Mouse (Mus musculus) urinary bladder, postnatal 4 days (tissue): ENCODE data around the gene Trpm2.
"Not testable (repeated sequence)": the region's sequence is repeated elsewhere in the genome, so short reads cannot be mapped to it uniquely, and the experiment has no call there.

ENCODE experiments used
- DNase-seq, 2 experiments: peaks; one replicate each; pipeline ENCODE4 v3.0.0; 2021 to 2022; ENCODE audit warnings: low spot score in 2 of 2

The Trpm2 gene

DNA sequence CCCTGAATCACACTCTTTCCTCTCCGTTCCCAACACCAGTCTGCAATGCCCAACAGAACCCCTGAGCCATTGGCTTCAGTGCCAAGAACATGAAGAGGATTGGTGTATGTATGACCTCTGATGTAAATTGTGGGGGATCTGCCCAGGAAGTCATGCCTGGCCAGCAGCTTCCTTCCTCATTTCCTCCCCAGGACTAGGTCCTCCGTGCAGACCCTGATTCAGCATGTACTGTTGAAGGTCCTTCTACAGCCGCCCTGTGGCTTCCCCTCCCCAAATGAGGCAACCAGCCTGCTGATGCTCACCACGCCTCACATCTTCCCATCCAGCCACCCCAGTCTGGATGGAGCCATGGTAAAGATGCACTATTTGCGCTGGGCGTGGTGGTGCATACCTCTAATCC lies at the start of gene Trpm2:
Trpm2 (minus strand) TSS at position 83 of the 400 bp plus-strand sequence.
- DNase-seq: no peak

DNA sequence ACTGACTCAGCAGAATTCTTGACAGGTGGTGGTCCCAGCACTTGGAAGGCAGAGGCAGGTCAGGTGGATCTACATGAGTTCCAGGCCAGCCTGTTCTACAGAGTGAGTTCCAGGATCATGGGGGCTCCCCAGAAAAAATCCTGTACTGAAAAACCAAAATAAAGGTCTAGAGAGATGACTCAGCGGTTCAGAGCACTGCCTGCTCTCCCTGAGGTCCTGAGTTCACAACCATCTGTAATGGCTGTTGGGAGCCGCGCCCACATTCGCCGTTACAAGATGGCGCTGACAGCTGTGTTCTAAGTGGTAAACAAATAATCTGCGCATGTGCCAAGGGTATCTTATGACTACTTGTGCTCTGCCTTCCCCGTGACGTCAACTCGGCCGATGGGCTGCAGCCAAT lies 49.6 kb upstream of the Trpm2 start:
- DNase-seq: not testable (repeated sequence)

DNA sequence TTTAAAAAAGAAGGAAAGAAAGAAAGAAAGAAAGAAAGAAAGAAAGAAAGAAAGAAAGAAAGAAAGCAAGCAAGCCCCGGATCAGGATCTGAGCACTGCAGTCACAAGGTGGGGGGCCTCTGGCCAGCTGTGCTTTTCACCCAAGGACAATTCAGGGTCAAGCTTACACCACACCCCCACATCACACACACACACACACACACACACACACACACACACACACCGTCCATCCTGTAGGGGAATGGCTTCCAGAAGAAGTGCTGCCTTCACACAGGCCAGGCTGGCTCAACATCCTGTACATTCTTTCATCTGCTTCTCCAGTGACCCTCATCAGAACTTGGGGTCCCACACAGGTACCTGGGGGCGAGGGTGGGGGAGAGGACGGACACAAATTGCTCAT lies 48.9 kb upstream of the Trpm2 start:
- DNase-seq: no peak

DNA sequence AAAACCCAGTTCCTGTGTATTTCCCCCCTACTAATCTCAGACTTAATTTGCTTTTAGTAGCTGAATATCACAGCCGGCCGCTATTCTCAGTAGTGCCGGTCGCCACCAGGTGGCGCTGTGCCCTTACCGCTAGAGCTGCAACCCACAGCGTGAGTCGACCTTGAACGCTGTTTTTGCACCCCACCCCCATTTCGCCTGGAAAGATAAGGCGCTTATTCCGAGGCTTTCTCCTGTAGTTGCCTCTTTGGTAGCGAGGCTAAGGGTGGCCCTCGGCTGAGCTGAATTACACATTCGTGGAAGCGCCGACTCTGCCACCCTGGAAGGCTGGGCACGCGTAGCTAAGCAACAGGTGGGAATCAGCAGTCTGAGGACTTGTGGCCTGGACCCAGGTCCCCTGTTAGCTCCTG lies 48.4 kb upstream of the Trpm2 start:
- DNase-seq: peak; percentile 58 to 84

DNA sequence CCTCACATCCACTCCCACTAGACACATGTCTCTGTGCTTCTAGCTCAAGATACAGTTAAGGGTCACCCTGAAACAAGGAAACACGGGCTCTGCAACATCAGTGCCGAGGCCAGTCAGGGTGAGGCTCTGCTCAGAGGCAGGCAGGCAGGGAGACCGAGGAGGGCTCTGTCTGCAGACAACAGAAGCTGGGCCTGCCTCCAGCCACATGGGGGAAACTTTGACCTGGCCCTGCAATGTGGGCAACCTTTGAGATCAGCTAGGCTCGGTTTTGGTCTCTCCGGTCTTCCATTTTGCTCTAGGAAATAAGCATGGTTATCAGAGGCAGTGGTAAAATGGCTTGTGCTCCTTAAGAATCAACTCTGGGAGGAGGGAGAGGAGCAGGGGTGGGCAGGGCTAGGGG lies 46.0 kb upstream of the Trpm2 start:
- DNase-seq: no peak

DNA sequence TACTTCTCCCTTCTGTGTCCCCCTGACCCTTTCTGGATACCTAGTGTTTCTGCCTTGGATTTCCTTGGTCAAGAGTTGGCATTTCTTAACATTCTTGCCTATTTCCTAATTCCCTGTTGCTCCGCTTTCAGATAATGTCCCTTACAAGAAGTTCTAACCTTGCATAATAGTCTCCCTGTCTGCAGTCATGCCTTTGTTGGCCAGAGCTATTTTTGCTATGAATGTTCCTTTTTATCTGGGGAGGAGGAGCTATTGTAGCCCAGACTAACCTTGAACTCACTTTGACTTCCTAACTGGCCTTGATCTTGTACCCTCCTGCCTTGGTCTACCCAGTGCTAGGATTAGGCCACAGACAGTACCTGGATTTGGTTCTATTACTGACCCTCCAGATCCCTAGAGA lies 45.1 kb upstream of the Trpm2 start:
- no peak for DNase-seq

DNA sequence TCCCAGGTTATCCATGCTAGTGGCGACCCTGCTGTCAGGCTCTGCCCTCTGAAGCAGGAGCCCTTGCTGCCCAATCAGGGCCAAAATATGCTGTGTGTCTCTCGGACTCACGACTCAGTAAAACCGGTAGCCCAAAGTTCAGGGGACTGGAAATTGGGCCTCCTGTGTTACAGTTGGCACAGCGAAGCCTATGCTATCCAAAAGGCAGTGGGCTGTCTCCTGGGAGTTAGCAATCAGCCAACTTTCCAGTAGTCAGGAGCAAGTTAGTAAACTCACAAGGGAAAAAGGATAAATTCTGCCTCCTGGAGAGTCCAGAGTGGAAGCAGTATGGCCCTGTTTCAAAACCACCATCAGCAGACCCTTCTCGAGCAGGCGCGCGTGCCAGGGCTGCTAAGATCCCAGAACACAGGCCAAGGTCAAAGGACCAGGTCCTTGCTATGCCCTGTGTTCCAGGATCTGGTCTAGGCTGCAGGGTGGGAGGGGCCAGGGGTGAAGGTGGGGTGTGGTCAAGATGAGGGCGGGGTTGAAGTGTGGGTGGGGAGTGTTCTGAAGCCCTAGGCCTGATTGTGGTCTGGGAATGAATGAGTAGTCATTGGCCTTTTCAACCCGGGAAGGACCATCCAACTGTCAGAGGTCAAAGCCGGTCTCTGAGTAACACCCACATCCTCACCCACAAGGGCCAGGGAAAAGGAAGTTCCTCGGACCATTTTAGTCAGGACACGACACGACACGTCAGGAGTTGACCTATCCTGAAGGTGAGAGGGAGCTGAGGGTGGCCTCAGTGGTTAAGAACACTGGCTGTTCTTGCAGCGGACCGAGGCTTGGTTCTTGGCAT lies 42.5 kb upstream of the Trpm2 start:
- no peak for DNase-seq

DNA sequence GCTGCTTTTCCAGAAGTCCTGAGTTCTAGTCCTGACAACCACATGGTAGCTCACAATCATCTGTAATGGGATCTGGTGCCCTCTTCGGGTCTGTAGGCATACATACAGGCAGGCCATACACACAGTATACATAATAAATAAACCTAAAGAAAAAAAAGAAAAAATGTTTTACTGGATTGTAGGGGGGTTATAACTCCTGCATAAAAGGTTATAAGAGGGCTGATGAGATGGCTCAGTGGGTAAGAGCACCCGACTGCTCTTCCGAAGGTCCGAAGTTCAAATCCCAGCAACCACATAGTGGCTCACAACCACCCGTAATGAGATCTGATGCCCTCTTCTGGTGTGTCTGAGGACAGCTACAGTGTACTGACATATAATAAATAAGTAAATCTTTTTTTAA lies 40.8 kb upstream of the Trpm2 start:
- DNase-seq: not testable (repeated sequence)

DNA sequence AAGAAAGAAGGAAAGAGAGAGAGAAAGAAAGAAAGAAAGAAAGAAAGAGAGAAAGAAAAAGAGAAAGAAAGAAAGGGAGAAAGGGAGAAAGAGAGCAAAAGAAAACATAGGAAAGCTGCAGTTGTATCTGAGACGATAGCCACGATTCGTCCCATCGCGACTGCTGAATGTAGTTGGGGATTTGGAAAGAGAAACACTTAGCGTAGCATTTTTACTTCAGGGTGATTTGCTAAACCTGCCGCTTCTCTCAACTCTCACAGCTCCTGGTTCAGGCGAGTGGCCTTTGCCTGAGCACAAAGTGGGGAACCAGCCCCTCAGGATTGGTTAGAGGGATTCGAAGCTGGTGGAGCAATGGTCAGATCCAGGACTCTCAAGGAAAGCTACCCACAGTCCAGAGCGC lies 40.0 kb upstream of the Trpm2 start:
- no peak for DNase-seq

DNA sequence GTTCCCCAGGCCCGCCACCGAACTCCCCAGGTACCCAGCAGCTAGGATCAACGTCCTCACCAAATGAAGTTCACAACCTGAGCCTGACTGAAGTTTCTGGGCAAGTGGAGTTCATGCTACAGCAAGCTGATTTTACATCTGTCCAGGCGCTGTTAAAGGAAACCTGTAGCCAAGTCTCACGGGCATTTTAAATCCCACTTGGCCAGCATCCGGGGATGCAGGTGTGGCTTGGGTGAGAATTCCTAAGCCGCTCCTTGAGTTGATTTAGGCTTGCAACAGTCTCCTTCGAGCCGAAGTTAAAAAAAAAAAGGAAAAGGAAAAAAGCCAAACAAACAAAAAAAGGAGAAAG lies 39.6 kb upstream of the Trpm2 start, which contains the start of gene Pfkl:
Pfkl (minus strand) TSS at position 139 of the 349 bp plus-strand sequence.
- no peak for DNase-seq

DNA sequence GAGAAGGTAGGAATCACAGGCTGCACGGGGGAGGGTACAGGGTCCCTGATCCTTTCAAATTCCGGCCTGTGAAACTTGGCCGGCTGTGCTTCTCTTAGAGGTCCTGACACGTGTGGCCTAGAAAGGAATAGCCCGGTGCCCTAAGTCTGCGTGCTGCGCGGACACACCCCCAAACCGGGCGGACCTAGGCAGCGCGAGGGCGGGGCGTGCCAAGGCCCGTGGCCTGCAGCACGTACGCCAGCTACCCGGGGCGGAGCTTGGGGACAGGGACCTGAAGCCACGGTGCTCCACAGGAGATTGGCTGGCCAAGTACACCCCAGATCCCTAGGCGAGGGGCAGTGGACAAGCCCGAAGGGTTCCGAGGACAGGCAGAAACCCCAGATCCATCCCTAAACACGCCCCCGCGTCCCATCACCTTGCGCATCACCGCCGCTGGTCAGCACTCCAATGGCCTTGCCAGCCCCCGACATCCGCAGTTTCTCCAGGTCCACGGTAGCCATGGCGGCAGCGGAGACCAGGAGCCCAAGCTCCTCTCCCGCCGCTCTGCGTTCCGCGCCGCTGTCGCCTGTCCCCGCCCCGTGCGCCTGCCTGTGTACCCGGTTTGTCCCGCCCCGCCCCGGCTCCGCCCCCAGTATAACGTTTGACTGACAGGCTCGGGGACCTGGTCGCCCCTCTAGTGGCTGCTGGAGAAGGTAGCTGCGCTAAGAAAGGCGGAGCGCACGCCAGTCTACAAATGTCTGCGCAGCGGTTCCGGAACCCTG lies 39.0 kb upstream of the Trpm2 start:
- DNase-seq: peak; percentile 91 to 96

DNA sequence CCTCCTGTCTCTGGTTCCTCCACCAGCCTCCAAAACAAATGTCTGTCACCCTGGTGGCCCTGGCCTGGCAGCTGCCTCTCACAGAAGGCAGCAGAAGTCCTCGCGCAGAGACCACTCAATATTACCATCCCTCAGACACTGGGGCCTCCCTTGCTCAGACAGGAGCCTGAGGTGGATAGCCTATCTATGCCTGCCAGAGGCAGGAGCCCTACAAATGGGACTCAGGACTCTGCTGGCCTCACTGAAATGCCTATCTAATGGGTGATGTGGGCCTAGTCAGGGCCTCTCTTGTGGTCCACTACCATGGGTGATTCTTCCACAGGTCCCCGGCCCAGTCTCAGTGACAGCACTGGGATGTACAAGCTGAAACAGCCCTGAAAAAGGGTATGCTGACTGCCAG lies 37.8 kb upstream of the Trpm2 start:
- no peak for DNase-seq

DNA sequence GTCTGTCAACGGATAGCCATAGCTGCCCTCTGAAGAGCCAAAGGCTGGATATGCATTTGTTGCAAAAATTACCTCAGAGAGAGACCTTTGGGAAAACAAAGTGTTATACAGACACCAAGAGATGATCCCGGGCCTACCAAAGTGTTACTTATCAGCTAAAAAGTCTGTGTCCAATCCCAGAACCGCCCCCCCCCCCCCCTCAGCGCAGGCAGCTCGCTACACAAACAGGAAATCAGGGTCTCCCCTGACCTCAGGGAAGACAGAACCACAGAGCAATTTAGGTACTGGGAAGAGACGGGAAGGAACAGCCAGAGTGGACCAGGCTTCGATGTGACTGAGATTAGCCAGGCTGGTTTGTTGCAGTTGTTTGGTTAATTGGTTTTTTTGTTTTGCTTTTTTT lies 36.8 kb upstream of the Trpm2 start:
- DNase-seq: no peak

DNA sequence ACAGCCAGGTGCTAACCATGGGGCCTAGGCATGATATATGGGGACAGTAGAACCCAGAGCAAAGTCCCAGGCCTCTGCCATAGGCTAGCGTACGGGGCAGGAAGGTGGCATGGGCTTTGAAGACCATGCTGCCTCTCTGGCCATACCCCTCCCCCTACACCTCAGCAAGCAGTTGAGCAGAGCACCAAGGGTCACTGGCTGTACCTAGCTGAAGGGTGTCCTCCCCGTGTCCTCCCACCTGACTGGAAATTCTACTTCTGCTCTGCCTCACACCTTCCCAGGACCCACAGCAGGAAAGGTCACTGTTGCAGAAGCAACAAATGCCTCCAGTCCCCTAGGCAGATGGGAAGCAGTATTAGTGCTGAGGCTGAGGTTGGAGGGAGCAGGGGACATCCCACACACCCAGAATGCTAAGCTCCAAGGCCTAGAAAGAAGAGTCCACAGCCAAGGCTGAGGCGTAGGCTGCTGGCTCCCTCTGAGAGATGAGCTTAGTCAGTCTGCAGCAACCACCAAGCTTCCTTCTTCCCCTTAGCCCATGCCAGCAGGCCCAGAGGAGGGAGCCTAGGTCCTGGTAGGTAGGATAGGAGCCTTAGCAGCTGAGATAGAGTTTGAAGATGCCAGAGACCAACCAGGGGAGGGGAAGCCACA lies 35.6 kb upstream of the Trpm2 start:
- DNase-seq: no peak

DNA sequence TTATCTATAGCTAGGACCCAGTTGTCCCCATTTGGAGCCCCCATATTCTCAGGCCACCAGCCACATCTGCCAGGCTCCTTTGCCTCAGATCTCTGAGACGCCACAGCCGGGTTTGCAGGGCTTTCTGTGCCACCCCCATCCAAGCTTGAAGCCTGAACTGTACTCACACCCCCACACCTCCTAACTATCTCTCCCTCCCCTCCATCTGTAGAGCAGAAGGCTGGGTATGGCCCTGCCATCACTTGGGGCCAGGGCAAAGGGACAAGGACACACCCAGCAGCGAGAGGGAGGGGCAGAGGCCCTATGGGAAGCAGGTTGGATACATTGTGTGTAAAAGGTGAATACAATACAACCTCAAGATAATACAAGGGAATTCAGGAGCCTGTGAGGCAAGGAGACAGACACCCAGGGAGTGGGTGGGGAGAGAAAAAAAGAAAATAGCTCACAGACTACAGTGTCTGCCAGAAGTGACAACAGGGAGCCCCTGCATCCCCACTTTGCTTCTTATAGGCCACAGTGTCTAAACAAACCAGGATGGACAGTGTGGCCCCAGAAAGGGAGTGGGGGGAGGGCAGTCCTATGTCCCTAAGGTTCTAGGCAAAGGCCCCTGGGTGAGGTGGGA lies 34.2 kb upstream of the Trpm2 start:
- no peak for DNase-seq

DNA sequence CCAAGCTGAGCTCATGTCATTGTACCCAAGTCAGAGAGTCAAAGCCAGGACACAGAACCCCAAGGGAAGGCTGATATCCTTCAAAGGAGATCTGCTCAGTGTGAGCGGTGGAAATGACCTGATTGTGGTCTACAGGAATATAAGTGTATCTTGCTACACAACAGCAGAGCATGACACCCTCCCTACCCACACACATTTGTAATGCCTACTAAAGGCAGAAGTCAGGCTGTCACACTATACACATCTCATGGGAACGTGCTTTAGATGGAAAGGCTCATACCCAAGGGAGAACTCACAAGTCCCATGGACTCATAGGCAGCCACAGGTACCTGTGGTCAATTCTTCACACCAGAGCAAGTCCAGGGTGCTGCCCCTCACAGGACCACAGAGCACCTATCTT lies 32.0 kb upstream of the Trpm2 start:
- DNase-seq: no peak

DNA sequence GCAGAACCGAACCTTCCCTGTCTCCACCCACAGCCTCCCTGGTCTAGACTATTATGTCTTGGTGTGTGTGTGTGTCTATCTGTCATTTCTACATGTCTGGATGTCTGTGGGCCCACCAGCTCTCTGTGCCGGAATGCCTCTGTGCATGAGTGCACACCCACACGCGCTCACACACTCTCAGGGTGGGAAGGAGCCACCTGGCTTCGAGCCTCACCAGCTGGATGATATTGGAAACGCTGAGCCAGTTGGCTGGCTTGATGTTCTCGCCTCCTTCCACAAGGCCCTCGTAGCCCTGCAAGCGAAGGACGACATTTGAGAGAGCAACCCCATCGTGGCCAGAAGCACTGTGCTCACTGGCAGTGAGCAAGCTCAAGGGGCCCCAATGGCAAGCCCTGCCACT lies 31.4 kb upstream of the Trpm2 start:
- DNase-seq: no peak

DNA sequence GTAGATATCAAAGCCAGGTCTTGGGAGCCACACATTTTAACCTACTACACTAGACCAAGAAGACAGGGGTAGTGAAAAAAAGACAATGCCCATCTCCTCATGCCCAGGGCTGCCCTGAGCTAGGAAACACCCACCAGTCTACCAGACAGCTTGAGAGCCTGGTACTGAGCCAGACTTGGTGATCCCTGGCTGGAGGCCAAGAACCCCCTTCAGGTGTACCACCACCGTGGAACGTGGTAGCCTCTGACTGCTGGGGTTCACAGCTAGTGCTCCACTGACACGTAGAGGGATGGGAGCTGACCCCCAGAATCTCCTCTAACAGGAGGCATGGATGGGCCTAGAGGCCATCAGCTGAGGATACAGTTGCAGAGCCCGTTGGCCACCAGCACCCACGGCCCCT lies 29.8 kb upstream of the Trpm2 start:
- DNase-seq: no peak

DNA sequence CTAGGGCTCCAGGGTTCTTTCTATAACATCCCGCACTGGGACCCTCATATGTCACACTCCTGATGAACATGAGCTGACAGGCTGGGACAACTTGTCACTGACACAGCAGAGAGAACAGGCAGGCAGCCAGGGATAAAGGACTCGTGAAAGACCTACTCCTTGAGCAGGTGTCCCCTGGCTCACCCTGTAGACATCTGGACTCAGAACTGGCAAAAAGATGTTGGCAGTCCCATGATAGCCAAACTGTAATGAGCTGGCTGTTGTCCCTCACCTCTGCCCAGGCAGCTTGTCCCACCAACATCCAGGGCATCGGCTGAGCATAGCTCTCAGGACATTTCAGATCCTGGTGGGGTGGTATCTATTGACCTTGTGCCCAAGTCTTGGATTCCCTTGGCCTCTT lies 25.3 kb upstream of the Trpm2 start:
- no peak for DNase-seq

DNA sequence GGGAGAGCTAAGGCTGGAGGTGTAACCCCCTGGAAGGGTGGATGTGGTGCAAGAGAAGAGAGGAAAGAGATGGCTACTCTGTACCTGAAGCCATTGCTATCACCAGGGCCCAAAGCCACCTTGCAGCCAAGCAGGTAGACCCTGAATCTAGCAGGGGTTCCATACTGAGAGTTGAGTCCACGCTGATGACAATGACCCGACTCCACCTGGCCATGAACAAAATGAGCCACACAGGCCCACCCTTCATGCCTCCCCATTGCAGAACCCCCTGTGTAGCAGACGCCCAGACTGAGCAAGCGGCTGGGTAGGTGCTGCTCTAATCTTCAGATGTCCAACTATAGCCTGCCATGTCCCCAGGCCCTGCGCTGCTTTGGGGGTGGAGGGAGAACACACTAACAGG lies 15.4 kb upstream of the Trpm2 start:
- no peak for DNase-seq

DNA sequence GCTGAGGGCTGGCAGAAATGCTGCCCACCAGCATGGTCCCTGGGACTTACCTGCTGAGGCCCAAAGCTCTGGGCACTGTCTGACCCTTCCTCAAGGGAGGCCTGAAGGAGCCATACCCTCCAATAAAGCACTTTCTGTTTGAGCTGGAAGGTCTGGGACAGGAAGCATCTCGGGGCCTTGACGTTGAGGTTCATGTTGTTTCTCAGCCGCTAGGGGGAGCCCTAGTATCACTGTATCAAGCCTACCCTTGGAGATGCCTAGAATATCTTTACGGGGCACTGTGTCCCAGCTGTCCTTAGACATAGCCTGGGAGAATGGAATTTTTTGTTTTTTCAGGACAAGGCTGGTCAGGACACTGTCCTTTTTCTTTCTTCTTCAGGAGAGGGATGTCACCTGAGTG lies 14.3 kb upstream of the Trpm2 start:
- DNase-seq: peak in 1 of 2 experiments; percentile 51
